Mouse (Mus musculus) layer of hippocampus, adult 11-12 months (tissue): ENCODE data around the gene Sfswap.
"Not testable (repeated sequence)": the region's sequence is repeated elsewhere in the genome, so short reads cannot be mapped to it uniquely, and the experiment has no call there.

ENCODE experiments used
- DNase-seq: peaks from one replicate; pipeline ENCODE4 v3.0.0; 2022; ENCODE audit warnings: low spot score

The Sfswap gene

GRCm38 (mm10) chr5:129500722-129501634 lies at the start of gene Sfswap:
Sfswap (plus strand) TSS chr5:129501221.
- DNase-seq = peak; percentile 82

GRCm38 (mm10) chr5:129452561-129452960 lies 48.5 kb upstream of the Sfswap start:
- no peak for DNase-seq

- peak; percentile 72 for DNase-seq
These were observed 46.1 kb upstream of the Sfswap start for GRCm38 (mm10) chr5:129454802-129455528.

GRCm38 (mm10) chr5:129455529-129455896 lies 45.5 kb upstream of the Sfswap start:
- DNase-seq = no peak

GRCm38 (mm10) chr5:129456579-129457140 lies 44.4 kb upstream of the Sfswap start:
- no peak for DNase-seq

GRCm38 (mm10) chr5:129458109-129458508 lies 42.9 kb upstream of the Sfswap start:
- no peak for DNase-seq

- DNase-seq = no peak
These were observed 42.5 kb upstream of the Sfswap start for GRCm38 (mm10) chr5:129458541-129458940.

- DNase-seq = no peak
These were observed 40.1 kb upstream of the Sfswap start for GRCm38 (mm10) chr5:129460798-129461476.

- not testable (repeated sequence) for DNase-seq
These were observed 37.4 kb upstream of the Sfswap start for GRCm38 (mm10) chr5:129463648-129464047.

- no peak for DNase-seq
These were observed 35.2 kb upstream of the Sfswap start for GRCm38 (mm10) chr5:129465788-129466187.

GRCm38 (mm10) chr5:129475532-129476045 lies 25.4 kb upstream of the Sfswap start:
- no peak for DNase-seq

GRCm38 (mm10) chr5:129489879-129490278 lies 11.1 kb upstream of the Sfswap start:
- no peak for DNase-seq

GRCm38 (mm10) chr5:129501671-129502070 lies 650 bp downstream of the Sfswap start:
- DNase-seq = no peak

GRCm38 (mm10) chr5:129506886-129507285 lies 5.9 kb downstream of the Sfswap start:
- DNase-seq = no peak

- DNase-seq = no peak
These were observed 17.2 kb downstream of the Sfswap start for GRCm38 (mm10) chr5:129518180-129518579.

GRCm38 (mm10) chr5:129518786-129519185 lies 17.8 kb downstream of the Sfswap start:
- DNase-seq = no peak

GRCm38 (mm10) chr5:129519591-129519990 lies 18.6 kb downstream of the Sfswap start:
- DNase-seq = no peak

GRCm38 (mm10) chr5:129521501-129521900 lies 20.5 kb downstream of the Sfswap start:
- DNase-seq = peak; percentile 45

GRCm38 (mm10) chr5:129521913-129522312 lies 20.9 kb downstream of the Sfswap start:
- no peak for DNase-seq

- no peak for DNase-seq
These were observed 22.1 kb downstream of the Sfswap start for GRCm38 (mm10) chr5:129523166-129523565.

GRCm38 (mm10) chr5:129524751-129525150 lies 23.7 kb downstream of the Sfswap start:
- DNase-seq = no peak

- DNase-seq = no peak
These were observed 26.1 kb downstream of the Sfswap start for GRCm38 (mm10) chr5:129527162-129527561.
